Mouse (Mus musculus): ENCODE measurements around the gene Homez.

DNA sequence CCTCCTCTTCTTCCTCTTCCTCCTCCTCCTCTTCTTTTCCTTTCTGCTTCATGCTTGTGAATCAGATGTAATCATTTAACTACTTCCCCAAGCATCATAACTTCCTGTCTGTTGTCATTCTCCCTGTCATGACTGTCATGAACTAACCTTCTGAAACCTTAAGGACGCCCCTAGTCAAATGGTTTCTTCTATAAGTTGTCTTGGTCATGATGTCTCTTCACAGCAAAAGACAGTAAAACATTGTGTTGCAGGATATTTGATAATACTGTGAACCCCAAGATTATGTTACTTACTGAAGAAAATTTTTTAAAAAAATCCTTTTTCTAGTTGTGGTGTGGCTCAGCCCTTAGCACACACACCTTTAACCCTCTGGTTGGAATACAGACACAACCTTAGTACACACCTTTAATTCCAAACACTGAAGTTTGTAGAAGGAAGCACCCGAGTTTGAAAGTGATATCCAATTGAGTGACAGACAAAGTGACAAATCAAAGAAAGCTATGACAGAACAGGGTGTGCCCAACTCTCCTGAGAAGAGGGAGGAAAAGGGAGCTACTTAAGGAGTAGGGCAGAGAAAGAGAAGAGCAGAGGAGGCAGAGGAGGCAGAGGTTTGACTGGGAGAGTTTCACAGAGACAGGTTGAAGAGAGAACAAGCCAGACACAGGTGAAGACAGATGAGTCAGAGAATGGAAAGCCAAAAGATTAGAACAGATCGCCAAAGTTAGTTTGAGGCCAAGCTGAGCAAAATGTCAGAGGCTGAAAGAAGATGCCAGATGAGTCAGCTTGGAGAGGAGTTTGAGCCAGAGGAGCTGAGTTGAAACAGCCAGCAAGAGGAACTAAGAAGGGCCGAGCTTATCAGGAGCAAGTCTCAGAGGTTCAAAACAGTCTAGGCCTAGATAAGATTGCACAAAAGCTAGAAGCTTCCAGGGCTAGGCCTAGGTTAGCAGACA lies 61.8 kb downstream of the Homez start:
- no peak for TF ChIP-seq POLR2A (IDR thresholded peaks at IDR 0.05; ENCODE audit: borderline replicate concordance, extremely low read depth, insufficient read depth, insufficient read length, poor library complexity, severe bottlenecking)
- TF ChIP-seq CTCF (IDR thresholded peaks at IDR 0.05; ENCODE audit: borderline replicate concordance, extremely low read depth, insufficient read depth, insufficient read length), result no peak
